Mouse (Mus musculus): ENCODE results near the gene 1810049J17Rik. TPM values are rescaled to one million over a fixed set of nuclear protein-coding genes. Genes with fewer than 3 reads are reported as not detected.

Gene 1810049J17Rik
- total and polyA plus RNA-seq, 3 experiments, result 23.9 TPM; not detected in 2

- TF ChIP-seq ETS1 (IDR thresholded peaks at IDR 0.05; ENCODE audit: low read depth, low read length) (peak; percentile 98), GABPA (IDR thresholded peaks at IDR 0.05; ENCODE audit: low read depth, low read length) (no peak), EP300 (IDR thresholded peaks at IDR 0.05; ENCODE audit: low read depth in 1 of 2, low read length in 2 of 2) (peak; percentile 99), GATA1 (IDR thresholded peaks at IDR 0.05; ENCODE audit: low read depth, low read length) (peak; percentile 100), MYC (IDR thresholded peaks at IDR 0.05; ENCODE audit: low read depth, low read length) (peak; percentile 80; the same call in 1 of the 2 replicates), KAT2A (conservative IDR thresholded peaks at IDR 0.05; ENCODE audit: low read depth, low read length) (no peak; the same call in 1 of the 2 replicates), MYB (IDR thresholded peaks at IDR 0.05; ENCODE audit: low read depth, low read length) (peak; percentile 90), ZMIZ1 (IDR thresholded peaks at IDR 0.05; ENCODE audit: low read depth, low read length) (no peak; the same call in 1 of the 2 replicates), TBP (IDR thresholded peaks at IDR 0.05; ENCODE audit: low read depth, low read length) (peak; percentile 57; the same call in 1 of the 2 replicates), RAD21 (IDR thresholded peaks at IDR 0.05; ENCODE audit: low read depth, low read length) (no peak), BHLHE40 (IDR thresholded peaks at IDR 0.05; ENCODE audit: borderline replicate concordance, low read depth, low read length) (peak; percentile 93), MAFK (IDR thresholded peaks at IDR 0.05; ENCODE audit: borderline replicate concordance, low read depth, low read length) (peak; percentile 89), USF2 (IDR thresholded peaks at IDR 0.05; ENCODE audit: borderline replicate concordance in 1 of 2, insufficient read depth in 1 of 2, low read depth in 1 of 2, low read length in 2 of 2) (no peak), E2F4 (IDR thresholded peaks at IDR 0.05; ENCODE audit: borderline replicate concordance, low read depth, low read length) (no peak), MEF2A (IDR thresholded peaks at IDR 0.05; ENCODE audit: extremely low read depth, insufficient replicate concordance, low read depth, low read length, poor library complexity, severe bottlenecking) (peak; percentile 75; the same call in 1 of the 2 replicates), JUND (IDR thresholded peaks at IDR 0.05; ENCODE audit: low read depth, low read length) (peak; percentile 65; the same call in 1 of the 2 replicates), UBTF (IDR thresholded peaks at IDR 0.05; ENCODE audit: borderline replicate concordance, insufficient read depth, low read depth, low read length) (no peak), POLR2AphosphoS5 (IDR thresholded peaks at IDR 0.05; ENCODE audit: borderline replicate concordance, low read depth, low read length) (no peak), POLR2A (IDR thresholded peaks at IDR 0.05; ENCODE audit: control insufficient read depth in 1 of 2, insufficient read depth in 1 of 2, low read depth in 1 of 2, low read length in 2 of 2, poor library complexity in 1 of 2) (peak; percentile 49 to 56; a peak in 2 of 4 replicates), CHD1 (IDR thresholded peaks at IDR 0.05; ENCODE audit: low read depth, low read length) (no peak), POLR2AphosphoS2 (IDR thresholded peaks at IDR 0.05; ENCODE audit: low read length) (no peak; the same call in 1 of the 2 replicates)
Observed at GRCm38 (mm10) chr15:12367306-12368080, 45.8 kb upstream of the 1810049J17Rik start (continued).

All from MEL (cell line).